Mouse (Mus musculus) spleen, postnatal 4 days (tissue): Measurements from ENCODE around the gene Dcx.

ENCODE experiments used
- DNase-seq, 2 experiments: peaks; one replicate each; pipeline ENCODE4 v3.0.0; 2022; ENCODE audit warnings: low spot score in 2 of 2

Dcx gene

GRCm38 (mm10) chrX:143932958-143933357 is at the start of gene Dcx:
Dcx (minus strand) TSS chrX:143933311.
- no peak for DNase-seq

GRCm38 (mm10) chrX:143966249-143966648 is 33.1 kb upstream of the Dcx start:
- DNase-seq = no peak

GRCm38 (mm10) chrX:143933671-143934070 is 560 bp upstream of the Dcx start:
- DNase-seq = no peak

- DNase-seq = no peak
Observed at GRCm38 (mm10) chrX:143932530-143932929, 581 bp downstream of the Dcx start.

GRCm38 (mm10) chrX:143931400-143932185 is 1.5 kb downstream of the Dcx start:
- DNase-seq = no peak

- no peak for DNase-seq
Observed at GRCm38 (mm10) chrX:143922070-143922469, 11.0 kb downstream of the Dcx start.

- no peak for DNase-seq
Observed at GRCm38 (mm10) chrX:143906699-143907471, 26.2 kb downstream of the Dcx start.

GRCm38 (mm10) chrX:143904689-143905088 is 28.4 kb downstream of the Dcx start:
- DNase-seq = no peak

- DNase-seq = no peak
Observed at GRCm38 (mm10) chrX:143902300-143902699, 30.8 kb downstream of the Dcx start.

GRCm38 (mm10) chrX:143897363-143898285 is 35.5 kb downstream of the Dcx start:
- no peak for DNase-seq

GRCm38 (mm10) chrX:143896936-143897335 is 36.2 kb downstream of the Dcx start:
- no peak for DNase-seq

- DNase-seq = no peak
Observed at GRCm38 (mm10) chrX:143893180-143893579, 39.9 kb downstream of the Dcx start.

GRCm38 (mm10) chrX:143885765-143886164 is 47.3 kb downstream of the Dcx start:
- DNase-seq = no peak

GRCm38 (mm10) chrX:143884953-143885352 is 48.2 kb downstream of the Dcx start:
- DNase-seq = no peak

GRCm38 (mm10) chrX:143884299-143884698 is 48.8 kb downstream of the Dcx start:
- no peak for DNase-seq

- no peak for DNase-seq
Observed at GRCm38 (mm10) chrX:143881806-143882468, 51.2 kb downstream of the Dcx start.

GRCm38 (mm10) chrX:143879631-143880030 is 53.5 kb downstream of the Dcx start:
- DNase-seq = no peak

GRCm38 (mm10) chrX:143867129-143867664 is 65.9 kb downstream of the Dcx start:
- DNase-seq = no peak

- no peak for DNase-seq
Observed at GRCm38 (mm10) chrX:143851351-143851750, 81.8 kb downstream of the Dcx start.

- no peak for DNase-seq
Observed at GRCm38 (mm10) chrX:143849969-143850368, 83.1 kb downstream of the Dcx start.

- no peak for DNase-seq
Observed at GRCm38 (mm10) chrX:143846637-143847036, 86.5 kb downstream of the Dcx start.
